Mouse (Mus musculus) heart, embryonic 16.5 days (tissue): ENCODE measurements around the gene Phactr1. TPM values are rescaled to one million over a fixed set of nuclear protein-coding genes. Genes with fewer than 3 reads are reported as not detected.

Source experiments
- ATAC-seq: fragments of 200-750 bp; cut with Nextera tagmentation; replicated peaks from 2 replicates; pipeline ENCODE4 v1.8.0; 2017; ENCODE audit warnings: moderate number of reproducible peaks; ENCODE audit not compliant: insufficient read depth, low FRiP score; ENCODE audit errors: extremely low read depth
- H3K27ac ChIP-seq: fragments of 300-500 bp; sonication (generic); 2 replicates; pipeline ENCODE4 v1.5.1; 2014; ENCODE audit warnings: mild to moderate bottlenecking, low read length, control low read depth, moderate library complexity
- H3K27me3 ChIP-seq: fragments of 300-500 bp; sonication (generic); 2 replicates; pipeline ENCODE4 v1.6.1; 2014; ENCODE audit warnings: low read length, mixed read lengths; ENCODE audit not compliant: control insufficient read depth, insufficient read depth
- H3K36me3 ChIP-seq: fragments of 300-500 bp; sonication (generic); 2 replicates; pipeline ENCODE4 v1.6.1; 2014; ENCODE audit not compliant: control insufficient read depth, insufficient read depth
- H3K4me1 ChIP-seq: fragments of 300-500 bp; sonication (generic); 2 replicates; pipeline ENCODE4 v1.6.1; 2014; ENCODE audit warnings: low read length, mixed read lengths; ENCODE audit not compliant: control insufficient read depth, insufficient read depth
- H3K4me2 ChIP-seq: fragments of 300-500 bp; sonication (generic); 2 replicates; pipeline ENCODE4 v1.6.1; 2014; ENCODE audit warnings: low read depth, mild to moderate bottlenecking, control low read depth, low read length
- H3K4me3 ChIP-seq: fragments of 300-500 bp; sonication (generic); 2 replicates; pipeline ENCODE4 v1.5.1; 2014; ENCODE audit warnings: mild to moderate bottlenecking, control low read depth, low read length
- H3K9ac ChIP-seq: fragments of 300-500 bp; sonication (generic); 2 replicates; pipeline ENCODE4 v1.6.1; 2014; ENCODE audit warnings: low read length, control low read depth
- H3K9me3 ChIP-seq: fragments of 300-500 bp; sonication (generic); replicated peaks from 2 replicates; pipeline ENCODE4 v1.6.1; 2016; ENCODE audit warnings: low read length; ENCODE audit not compliant: control insufficient read depth
- WGBS: fragments of 180-500 bp; shearing (Covaris S2); extraction: QIAGEN DNeasy Blood & Tissue Kit; methylation state at CpG from one replicate; pipeline ENCODE4 v1.1.7; 2014; 5-methylcytosine and 5-hydroxymethylcytosine counted together
- polyA plus RNA-seq: library from polyadenylated mRNA; unstranded; fragments of >200 nt; fragmentation: Nextera tagmentation; extraction: Ambion mirVana; gene quantifications from 2 replicates; pipeline ENCODE4 v1.2.1, GENCODE M21; 2015

Phactr1 gene
- polyA plus RNA-seq, 1 experiment from 2014 or later: 4.6 TPM

- Histone ChIP-seq H3K36me3 (no peaks in the 10 kb centered on the region), H3K4me1 (no peaks in the 10 kb centered on the region), H3K27me3 (no peaks in the 10 kb centered on the region), H3K27ac (no peak overlapping the region), H3K9ac (no peak overlapping the region), H3K4me3 (no peak overlapping the region), H3K4me2 (no peak overlapping the region), H3K9me3 (no peaks in the 10 kb centered on the region)
- no peak for ATAC-seq
- WGBS: 59% methylated on average over 4 of the region's 4 CpGs
Measured at GRCm38 (mm10) chr13:42980581-42980980, 300.2 kb downstream of the Phactr1 start.

GRCm38 (mm10) chr13:42982646-42983045 is 302.2 kb downstream of the Phactr1 start:
- Histone ChIP-seq H3K9me3 (no peaks in the 10 kb centered on the region), H3K27ac (no peak overlapping the region), H3K9ac (no peak overlapping the region), H3K4me3 (no peak overlapping the region), H3K4me2 (no peak overlapping the region), H3K4me1 (no peaks in the 10 kb centered on the region; the same call in 1 of the 2 replicates), H3K27me3 (no peaks in the 10 kb centered on the region), H3K36me3 (no peaks in the 10 kb centered on the region)
- ATAC-seq: no peak
- 85% methylated on average over 9 of the region's 9 CpGs for WGBS

GRCm38 (mm10) chr13:42985806-42986205 is 305.4 kb downstream of the Phactr1 start:
- no peaks in the 10 kb centered on the region for H3K9me3 ChIP-seq
- H3K4me2 ChIP-seq: no peak overlapping the region
- H3K4me3 ChIP-seq: no peak overlapping the region
- H3K27ac ChIP-seq: no peak overlapping the region
- H3K36me3 ChIP-seq: no peaks in the 10 kb centered on the region
- peaks cover 7% of the 10 kb centered on the region for H3K4me1 ChIP-seq
- ATAC-seq: no peak
- WGBS: 84% methylated on average over 7 of the region's 7 CpGs
- H3K9ac ChIP-seq: no peak overlapping the region
- no peaks in the 10 kb centered on the region for H3K27me3 ChIP-seq

- 57% methylated on average over 5 of the region's 5 CpGs for WGBS
- Histone ChIP-seq H3K9ac (no peak overlapping the region), H3K27ac (no peak overlapping the region), H3K4me3 (no peak overlapping the region), H3K27me3 (no peaks in the 10 kb centered on the region), H3K36me3 (no peaks in the 10 kb centered on the region), H3K4me2 (no peak overlapping the region), H3K4me1 (peaks cover 7% of the 10 kb centered on the region), H3K9me3 (no peaks in the 10 kb centered on the region)
- no peak; the same call in 1 of the 2 replicates for ATAC-seq
Measured at GRCm38 (mm10) chr13:42987931-42988579, 307.6 kb downstream of the Phactr1 start.

- Histone ChIP-seq H3K9ac (no peak overlapping the region), H3K9me3 (peaks cover 6% of the 10 kb centered on the region; the same call in 1 of the 2 replicates), H3K4me2 (no peak overlapping the region), H3K27ac (no peak overlapping the region), H3K4me3 (no peak overlapping the region), H3K27me3 (no peaks in the 10 kb centered on the region), H3K4me1 (peaks cover 7% of the 10 kb centered on the region), H3K36me3 (no peaks in the 10 kb centered on the region)
- no peak for ATAC-seq
- 89% methylated on average over 5 of the region's 5 CpGs for WGBS
Measured at GRCm38 (mm10) chr13:42989481-42989880, 309.1 kb downstream of the Phactr1 start.

- H3K4me1 ChIP-seq: peaks cover 7% of the 10 kb centered on the region
- no peak overlapping the region for H3K4me3 ChIP-seq
- 86% methylated on average over 3 of the region's 3 CpGs for WGBS
- no peak for ATAC-seq
- no peaks in the 10 kb centered on the region for H3K36me3 ChIP-seq
- no peak overlapping the region for H3K9ac ChIP-seq
- H3K27me3 ChIP-seq: no peaks in the 10 kb centered on the region
- H3K9me3 ChIP-seq: peaks cover 6% of the 10 kb centered on the region; the same call in 1 of the 2 replicates
- no peak overlapping the region for H3K4me2 ChIP-seq
- H3K27ac ChIP-seq: no peak overlapping the region
Measured at GRCm38 (mm10) chr13:42990051-42990450, 309.6 kb downstream of the Phactr1 start.

- Histone ChIP-seq H3K36me3 (no peaks in the 10 kb centered on the region), H3K27me3 (no peaks in the 10 kb centered on the region), H3K4me3 (no peak overlapping the region), H3K27ac (no peak overlapping the region), H3K9ac (no peak overlapping the region), H3K4me1 (peaks cover 7% of the 10 kb centered on the region), H3K9me3 (peaks cover 6% of the 10 kb centered on the region; the same call in 1 of the 2 replicates), H3K4me2 (no peak overlapping the region)
- ATAC-seq: no peak
- 67% methylated on average over 2 of the region's 2 CpGs for WGBS
Measured at GRCm38 (mm10) chr13:42990493-42991111, 310.2 kb downstream of the Phactr1 start.

- Histone ChIP-seq H3K36me3 (no peaks in the 10 kb centered on the region), H3K4me1 (peaks cover 7% of the 10 kb centered on the region), H3K27ac (no peak overlapping the region), H3K4me3 (no peak overlapping the region), H3K9ac (no peak overlapping the region), H3K9me3 (peaks cover 6% of the 10 kb centered on the region; the same call in 1 of the 2 replicates), H3K27me3 (no peaks in the 10 kb centered on the region), H3K4me2 (no peak overlapping the region)
- no peak for ATAC-seq
- WGBS: 82% methylated on average over 3 of the region's 3 CpGs
Measured at GRCm38 (mm10) chr13:42991164-42991563, 310.7 kb downstream of the Phactr1 start.

- Histone ChIP-seq H3K27me3 (no peaks in the 10 kb centered on the region), H3K9me3 (peaks cover 6% of the 10 kb centered on the region; the same call in 1 of the 2 replicates), H3K9ac (no peak overlapping the region), H3K4me3 (no peak overlapping the region), H3K36me3 (no peaks in the 10 kb centered on the region), H3K4me2 (no peak overlapping the region), H3K4me1 (peaks cover 7% of the 10 kb centered on the region), H3K27ac (no peak overlapping the region)
- ATAC-seq: no peak
- 79% methylated on average over 4 of the region's 4 CpGs for WGBS
Measured at GRCm38 (mm10) chr13:42992306-42992705, 311.9 kb downstream of the Phactr1 start.
